Mouse (Mus musculus) forebrain, embryonic 13.5 days (tissue): Measurements from ENCODE around the gene Snrpa1. TPM values are rescaled to one million over a fixed set of nuclear protein-coding genes. Genes with fewer than 3 reads are reported as not detected.

ENCODE experiments used
- ATAC-seq: fragments of 200-750 bp; cut with Nextera tagmentation; 2 replicates; pipeline ENCODE4 v1.8.0; 2017
- H3K27ac ChIP-seq: fragments of 300-500 bp; sonication (generic); 2 replicates; pipeline ENCODE4 v1.5.1; 2015; ENCODE audit warnings: inconsistent platforms, mild to moderate bottlenecking, moderate library complexity
- H3K27me3 ChIP-seq: fragments of 300-500 bp; sonication (generic); 2 replicates; pipeline ENCODE4 v1.6.1; 2015; ENCODE audit warnings: mild to moderate bottlenecking, inconsistent platforms
- H3K36me3 ChIP-seq: fragments of 300-500 bp; sonication (generic); 2 replicates; pipeline ENCODE4 v1.6.1; 2015; ENCODE audit warnings: mild to moderate bottlenecking, inconsistent platforms; ENCODE audit not compliant: poor library complexity, severe bottlenecking
- H3K4me1 ChIP-seq: fragments of 300-500 bp; sonication (generic); 2 replicates; pipeline ENCODE4 v1.6.1; 2015; ENCODE audit warnings: inconsistent platforms
- H3K4me2 ChIP-seq: fragments of 300-500 bp; sonication (generic); 2 replicates; pipeline ENCODE4 v1.6.1; 2015; ENCODE audit warnings: inconsistent platforms, mild to moderate bottlenecking, moderate library complexity
- H3K4me3 ChIP-seq: fragments of 300-500 bp; sonication (generic); 2 replicates; pipeline ENCODE4 v1.5.1; 2015; ENCODE audit warnings: mild to moderate bottlenecking, inconsistent platforms
- H3K9ac ChIP-seq: fragments of 300-500 bp; sonication (generic); 2 replicates; pipeline ENCODE4 v1.6.1; 2015; ENCODE audit warnings: mild to moderate bottlenecking, inconsistent platforms
- H3K9me3 ChIP-seq: fragments of 300-500 bp; sonication (generic); replicated peaks from 2 replicates; pipeline ENCODE4 v1.6.1; 2016; ENCODE audit warnings: inconsistent platforms
- WGBS: fragments of 180-500 bp; shearing (Covaris S2); methylation state at CpG from one replicate; pipeline ENCODE4 v1.1.7; 2015; 5-methylcytosine and 5-hydroxymethylcytosine counted together
- polyA plus RNA-seq: library from polyadenylated mRNA; unstranded; fragments of >200 nt; fragmentation: Nextera tagmentation; extraction: Ambion mirVana; gene quantifications from 2 replicates; pipeline ENCODE4 v1.2.1, GENCODE M21; 2015

Gene Snrpa1
- polyA plus RNA-seq, 1 experiment from 2014 or later = 201 TPM

DNA sequence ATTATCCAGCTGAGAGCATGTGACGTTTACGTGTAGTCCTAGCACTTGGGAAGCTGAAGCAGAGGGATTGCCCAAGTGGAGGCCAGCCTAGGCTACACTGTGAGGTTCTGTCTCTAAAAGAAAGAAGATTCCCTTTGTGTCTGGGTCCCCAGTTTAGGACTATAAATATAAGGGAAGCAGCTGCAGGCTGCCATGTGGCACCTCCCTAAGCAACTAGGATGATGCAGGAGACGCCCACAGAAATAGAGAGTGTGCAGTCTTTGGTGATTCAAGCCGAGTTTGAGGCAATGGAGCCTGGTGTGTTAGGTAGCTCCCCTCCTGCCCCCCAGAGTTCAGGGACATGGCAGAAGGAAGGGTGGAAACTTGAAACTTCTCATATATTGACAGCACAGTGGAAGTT is 28.8 kb downstream of the Snrpa1 start:
- H3K36me3 ChIP-seq = peaks cover 95% of the 10 kb centered on the region
- H3K27ac ChIP-seq = no peak overlapping the region
- no peak overlapping the region for H3K9ac ChIP-seq
- WGBS = 92% methylated on average over 4 of the region's 4 CpGs
- no peaks in the 10 kb centered on the region for H3K9me3 ChIP-seq
- H3K4me1 ChIP-seq = no peaks in the 10 kb centered on the region
- H3K4me3 ChIP-seq = no peak overlapping the region
- H3K27me3 ChIP-seq = no peaks in the 10 kb centered on the region
- ATAC-seq = no peak
- H3K4me2 ChIP-seq = no peak overlapping the region

DNA sequence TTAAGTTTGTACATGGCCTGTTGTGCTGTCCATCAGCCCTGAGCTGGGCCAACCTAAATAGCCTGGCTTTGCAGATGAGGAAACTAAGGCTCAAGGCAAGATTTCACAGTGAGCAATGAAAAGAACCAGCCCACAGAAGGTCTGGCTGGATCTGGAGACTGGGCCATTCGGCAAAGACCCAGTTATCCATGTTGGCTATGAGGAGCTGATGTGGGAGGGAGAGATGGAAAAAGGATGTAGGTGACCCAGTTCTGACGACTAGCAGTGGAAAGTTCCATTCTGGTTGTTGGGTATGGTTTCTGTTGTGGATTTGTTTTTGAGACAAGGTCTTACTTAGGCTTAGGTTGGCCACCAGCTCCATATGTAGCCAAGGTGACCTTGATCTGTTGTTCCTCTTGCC is 29.3 kb downstream of the Snrpa1 start:
- WGBS = 87% methylated on average over 2 of the region's 2 CpGs
- H3K9ac ChIP-seq = no peak overlapping the region
- H3K9me3 ChIP-seq = no peaks in the 10 kb centered on the region
- H3K4me1 ChIP-seq = no peaks in the 10 kb centered on the region
- H3K4me2 ChIP-seq = no peak overlapping the region
- H3K4me3 ChIP-seq = no peak overlapping the region
- H3K27me3 ChIP-seq = no peaks in the 10 kb centered on the region
- H3K36me3 ChIP-seq = peaks cover 92% of the 10 kb centered on the region
- no peak for ATAC-seq
- H3K27ac ChIP-seq = no peak overlapping the region

DNA sequence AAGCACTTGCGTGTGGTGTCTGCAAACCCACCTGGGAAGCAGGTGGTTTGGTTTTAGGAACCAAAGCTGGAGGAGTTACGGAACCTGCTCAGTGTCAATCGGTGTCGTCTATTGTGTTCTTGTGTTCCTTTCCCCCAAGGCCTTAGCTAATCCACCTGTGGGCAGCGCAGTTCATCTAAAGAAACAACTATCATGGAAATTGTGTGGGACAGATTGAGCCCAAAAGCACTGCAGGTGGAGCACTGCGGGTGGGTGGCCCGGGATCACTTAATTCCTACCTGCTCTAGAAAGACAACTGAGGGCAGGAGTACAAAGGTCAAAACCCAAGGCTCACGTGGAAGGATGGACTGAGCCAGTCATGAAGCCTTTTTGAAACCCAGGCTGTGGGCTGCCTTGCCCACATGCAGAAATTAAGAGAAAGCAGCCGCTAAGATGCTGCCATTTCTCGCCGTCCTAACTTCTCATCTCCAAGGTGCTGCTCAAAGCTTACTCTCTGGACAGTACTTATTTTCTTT is 31.9 kb downstream of the Snrpa1 start:
- H3K27ac ChIP-seq = no peak overlapping the region
- no peak overlapping the region for H3K9ac ChIP-seq
- ATAC-seq = no peak
- no peak overlapping the region for H3K4me3 ChIP-seq
- H3K4me2 ChIP-seq = no peak overlapping the region
- H3K4me1 ChIP-seq = no peaks in the 10 kb centered on the region
- no peaks in the 10 kb centered on the region for H3K27me3 ChIP-seq
- peaks cover 67% of the 10 kb centered on the region for H3K36me3 ChIP-seq
- H3K9me3 ChIP-seq = no peaks in the 10 kb centered on the region
- 77% methylated on average over 11 of the region's 11 CpGs for WGBS

DNA sequence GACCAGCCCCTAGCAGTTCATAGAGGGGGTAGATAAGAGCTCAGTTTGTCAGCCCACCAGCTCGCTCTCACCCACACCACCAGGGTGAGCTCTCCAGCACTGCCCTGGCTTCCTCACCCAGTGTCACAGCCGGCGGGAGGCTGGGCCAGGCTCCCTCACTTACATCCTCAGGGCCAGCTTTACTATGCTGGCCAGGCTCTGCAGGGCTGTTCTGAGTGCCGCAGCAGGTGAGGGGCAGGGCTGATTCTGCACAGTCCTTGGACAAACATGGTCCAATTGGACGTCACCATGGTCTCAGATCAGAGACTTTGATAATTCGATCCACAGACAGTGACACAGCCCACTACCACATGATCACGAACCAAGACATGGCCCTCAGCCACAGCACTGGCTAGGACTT is 32.8 kb downstream of the Snrpa1 start:
- H3K9ac ChIP-seq = no peak overlapping the region
- H3K4me3 ChIP-seq = no peak overlapping the region
- no peak overlapping the region for H3K4me2 ChIP-seq
- H3K36me3 ChIP-seq = peaks cover 59% of the 10 kb centered on the region
- ATAC-seq = no peak
- H3K4me1 ChIP-seq = no peaks in the 10 kb centered on the region
- no peaks in the 10 kb centered on the region for H3K9me3 ChIP-seq
- WGBS = 89% methylated on average over 7 of the region's 7 CpGs
- no peak overlapping the region for H3K27ac ChIP-seq
- no peaks in the 10 kb centered on the region for H3K27me3 ChIP-seq

DNA sequence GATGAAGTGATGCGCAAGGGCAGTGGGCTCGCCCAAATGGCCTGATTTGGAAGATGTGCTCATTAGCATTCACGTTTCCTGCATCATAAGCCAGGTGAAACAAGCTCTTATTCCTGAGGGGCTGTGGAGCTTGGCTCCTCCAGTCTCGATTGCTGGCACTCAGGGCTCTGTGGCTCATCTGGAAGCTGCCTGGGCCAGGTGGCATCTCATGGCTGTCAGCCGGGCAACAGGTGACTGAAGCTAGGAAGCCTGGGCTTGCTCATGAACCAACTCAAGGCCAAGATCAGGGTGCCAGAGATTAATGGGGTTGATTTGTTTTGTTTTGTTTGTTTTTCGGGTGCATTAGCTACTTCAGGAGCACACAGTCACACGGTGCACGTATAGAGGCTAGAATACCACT is 33.9 kb downstream of the Snrpa1 start:
- Histone ChIP-seq H3K4me3 (no peak overlapping the region), H3K4me1 (no peaks in the 10 kb centered on the region), H3K9me3 (no peaks in the 10 kb centered on the region), H3K36me3 (peaks cover 48% of the 10 kb centered on the region), H3K9ac (no peak overlapping the region), H3K27me3 (no peaks in the 10 kb centered on the region), H3K27ac (no peak overlapping the region), H3K4me2 (no peak overlapping the region)
- WGBS = 90% methylated on average over 8 of the region's 8 CpGs
- no peak for ATAC-seq

DNA sequence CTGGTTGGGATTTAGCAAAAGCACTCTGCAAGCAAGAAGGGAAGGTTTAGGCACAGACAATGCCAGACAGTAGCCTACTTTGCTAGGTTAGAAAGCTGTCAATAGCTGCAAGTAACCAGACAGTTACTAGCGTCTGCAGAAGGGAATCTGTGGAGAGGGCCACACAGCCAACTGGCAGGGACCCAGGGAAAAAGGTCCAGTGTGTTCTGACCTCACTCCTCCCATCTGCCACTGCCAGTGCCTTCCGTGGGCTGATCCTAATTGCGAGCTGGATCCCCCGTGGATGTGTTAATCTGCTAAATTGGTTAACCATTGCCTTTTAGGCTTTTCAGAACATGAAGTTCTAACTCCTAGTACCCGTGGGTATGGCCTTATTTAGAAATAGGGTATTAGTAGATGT is 35.3 kb downstream of the Snrpa1 start:
- no peaks in the 10 kb centered on the region for H3K27me3 ChIP-seq
- H3K9me3 ChIP-seq = no peaks in the 10 kb centered on the region
- no peak overlapping the region for H3K27ac ChIP-seq
- H3K4me3 ChIP-seq = no peak overlapping the region
- H3K4me2 ChIP-seq = no peak overlapping the region
- WGBS = 72% methylated on average over 5 of the region's 5 CpGs
- ATAC-seq = no peak
- peaks cover 34% of the 10 kb centered on the region for H3K36me3 ChIP-seq
- no peak overlapping the region for H3K9ac ChIP-seq
- H3K4me1 ChIP-seq = no peaks in the 10 kb centered on the region

DNA sequence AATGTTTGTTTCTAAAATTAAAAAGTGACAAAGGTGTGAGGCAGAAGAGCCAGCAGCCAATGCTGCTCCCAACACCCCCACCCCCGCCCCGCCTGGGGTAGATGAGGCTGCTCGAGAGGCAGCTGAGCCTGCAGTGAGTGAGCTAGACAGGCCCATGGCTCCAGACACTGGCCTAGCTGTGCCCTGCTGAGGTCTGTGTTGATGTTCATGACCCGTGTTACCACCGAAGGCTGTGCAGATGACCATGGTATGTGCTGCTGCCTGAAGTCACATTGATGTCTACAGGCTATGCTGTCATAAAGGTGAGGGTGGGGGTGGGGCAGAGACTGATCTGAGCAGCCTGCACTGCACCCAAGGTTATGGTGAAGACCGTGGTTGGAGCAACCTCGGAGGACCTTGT is 40.0 kb downstream of the Snrpa1 start:
- ATAC-seq = no peak
- Histone ChIP-seq H3K27ac (no peak overlapping the region), H3K4me3 (no peak overlapping the region), H3K4me2 (no peak overlapping the region), H3K9ac (no peak overlapping the region), H3K9me3 (no peaks in the 10 kb centered on the region), H3K4me1 (no peaks in the 10 kb centered on the region), H3K27me3 (no peaks in the 10 kb centered on the region), H3K36me3 (no peaks in the 10 kb centered on the region)
- WGBS = 86% methylated on average over 7 of the region's 7 CpGs

DNA sequence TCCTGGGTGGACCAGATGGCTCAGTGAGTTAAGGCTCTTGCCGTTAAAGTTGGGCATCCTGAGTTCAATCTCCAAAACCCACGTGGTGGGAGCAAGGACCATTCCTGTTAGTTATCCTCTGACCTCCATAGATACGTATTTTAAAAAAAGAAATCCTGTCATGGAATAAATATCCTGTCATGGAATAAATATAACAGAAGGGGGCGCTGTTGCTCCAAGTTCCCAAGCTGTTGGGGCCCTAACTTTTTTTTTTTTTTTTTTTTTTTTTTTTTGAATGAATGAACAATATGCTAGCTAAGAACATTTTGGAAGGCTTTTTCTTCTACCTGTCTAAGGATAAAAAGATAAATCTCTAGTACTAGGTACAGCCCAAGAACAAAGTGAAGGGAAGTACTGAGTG is 43.1 kb downstream of the Snrpa1 start:
- Histone ChIP-seq H3K36me3 (no peaks in the 10 kb centered on the region), H3K4me1 (no peaks in the 10 kb centered on the region), H3K4me3 (no peak overlapping the region), H3K4me2 (no peak overlapping the region), H3K9ac (no peak overlapping the region), H3K27ac (no peak overlapping the region), H3K9me3 (no peaks in the 10 kb centered on the region), H3K27me3 (peaks cover 3% of the 10 kb centered on the region)
- no peak for ATAC-seq
- WGBS = 5% methylated on average over 4 of the region's 4 CpGs

DNA sequence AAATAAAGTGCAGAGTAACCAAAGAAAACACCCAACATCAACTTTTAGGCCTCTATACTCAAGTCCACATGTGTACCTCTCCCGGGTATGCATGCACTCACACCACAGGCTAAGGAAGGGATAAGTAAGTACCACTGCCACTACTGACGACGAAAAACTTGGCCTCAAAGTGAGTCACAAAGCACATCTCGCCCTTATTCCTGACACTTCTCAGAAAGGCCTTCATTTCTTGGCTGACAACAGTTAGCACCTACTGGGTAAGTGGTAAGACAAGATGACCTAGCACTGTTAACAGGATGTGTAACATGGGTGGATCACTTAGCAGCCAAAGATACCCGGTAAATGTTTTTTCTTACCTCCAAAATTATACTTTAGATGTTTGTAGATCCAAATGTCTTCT is 45.7 kb downstream of the Snrpa1 start:
- Histone ChIP-seq H3K4me3 (no peak overlapping the region), H3K4me2 (no peak overlapping the region), H3K9ac (no peak overlapping the region), H3K27ac (no peak overlapping the region), H3K9me3 (no peaks in the 10 kb centered on the region), H3K27me3 (peaks cover 11% of the 10 kb centered on the region), H3K4me1 (peaks cover 4% of the 10 kb centered on the region; the same call in 1 of the 2 replicates), H3K36me3 (no peaks in the 10 kb centered on the region)
- WGBS = 91% methylated on average over 5 of the region's 5 CpGs
- no peak for ATAC-seq

DNA sequence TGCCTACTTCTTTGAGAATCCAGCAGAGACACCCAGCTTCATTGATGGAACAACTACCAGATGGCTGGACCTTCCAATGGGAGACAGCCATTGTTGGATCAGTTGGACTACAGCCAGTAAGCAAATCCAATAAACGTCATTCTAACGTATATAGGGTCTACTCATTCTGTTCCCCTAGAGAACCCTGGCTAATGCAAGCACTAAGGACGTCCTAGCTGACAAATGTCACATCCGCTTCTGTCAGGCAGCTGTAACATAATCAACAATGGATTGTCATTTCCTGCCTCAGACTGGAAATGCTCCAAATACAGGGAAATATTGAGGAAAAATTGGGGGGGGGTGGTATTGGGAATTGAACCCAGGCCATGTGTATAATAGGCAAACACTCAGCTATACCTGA is 47.0 kb downstream of the Snrpa1 start:
- ATAC-seq = no peak
- Histone ChIP-seq H3K27me3 (peaks cover 11% of the 10 kb centered on the region), H3K36me3 (no peaks in the 10 kb centered on the region), H3K4me1 (peaks cover 8% of the 10 kb centered on the region), H3K9ac (no peak overlapping the region), H3K9me3 (no peaks in the 10 kb centered on the region), H3K27ac (no peak overlapping the region), H3K4me2 (no peak overlapping the region), H3K4me3 (no peak overlapping the region)
- 74% methylated on average over 4 of the region's 4 CpGs for WGBS

DNA sequence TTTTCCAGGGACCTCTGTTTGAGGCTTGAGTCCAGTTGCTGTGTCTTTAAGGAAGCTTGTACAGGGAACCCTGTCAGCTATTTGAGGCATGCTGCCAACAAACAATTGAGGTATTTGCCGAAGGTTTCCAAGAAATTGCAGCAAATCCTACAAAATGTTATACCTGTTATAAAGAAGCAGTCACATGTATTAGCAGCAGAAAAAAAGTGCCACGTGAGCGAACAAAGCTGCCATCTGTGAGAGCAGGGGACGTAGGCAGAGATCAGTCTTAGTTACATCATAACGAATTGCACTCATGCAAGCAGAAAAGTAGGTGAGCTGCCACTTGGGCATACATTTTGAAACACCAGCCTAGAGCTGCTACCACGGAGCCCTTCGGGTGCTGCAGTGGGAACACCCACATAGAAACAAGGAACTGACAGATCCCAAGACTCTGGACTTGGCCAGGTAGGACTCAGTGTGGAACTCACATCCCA is 47.8 kb downstream of the Snrpa1 start:
- no peak overlapping the region for H3K9ac ChIP-seq
- no peak for ATAC-seq
- no peaks in the 10 kb centered on the region for H3K9me3 ChIP-seq
- H3K27me3 ChIP-seq = peaks cover 11% of the 10 kb centered on the region
- H3K4me3 ChIP-seq = no peak overlapping the region
- no peak overlapping the region for H3K27ac ChIP-seq
- no peaks in the 10 kb centered on the region for H3K36me3 ChIP-seq
- no peak overlapping the region for H3K4me2 ChIP-seq
- WGBS = 70% methylated on average over 7 of the region's 7 CpGs
- H3K4me1 ChIP-seq = peaks cover 17% of the 10 kb centered on the region

DNA sequence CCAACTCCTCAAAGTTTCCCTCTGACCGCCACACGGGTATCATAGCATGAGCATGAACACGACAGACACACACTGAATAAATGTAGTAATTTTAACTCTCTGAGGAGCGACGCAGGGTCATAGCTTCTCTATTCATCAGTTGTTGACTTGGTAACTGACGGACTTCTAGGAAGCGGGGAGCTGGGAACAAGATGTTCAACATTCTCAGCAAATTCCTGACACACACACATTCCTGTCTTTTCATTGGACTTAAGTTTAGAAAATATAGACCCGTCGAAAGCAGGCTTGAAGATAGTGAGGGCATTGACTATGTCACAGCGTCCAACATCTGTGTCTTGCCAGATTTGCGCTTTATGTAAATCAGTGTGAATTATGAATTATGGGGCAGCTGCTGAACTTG is 48.4 kb downstream of the Snrpa1 start:
- WGBS = 83% methylated on average over 11 of the region's 11 CpGs
- peaks cover 11% of the 10 kb centered on the region for H3K27me3 ChIP-seq

DNA sequence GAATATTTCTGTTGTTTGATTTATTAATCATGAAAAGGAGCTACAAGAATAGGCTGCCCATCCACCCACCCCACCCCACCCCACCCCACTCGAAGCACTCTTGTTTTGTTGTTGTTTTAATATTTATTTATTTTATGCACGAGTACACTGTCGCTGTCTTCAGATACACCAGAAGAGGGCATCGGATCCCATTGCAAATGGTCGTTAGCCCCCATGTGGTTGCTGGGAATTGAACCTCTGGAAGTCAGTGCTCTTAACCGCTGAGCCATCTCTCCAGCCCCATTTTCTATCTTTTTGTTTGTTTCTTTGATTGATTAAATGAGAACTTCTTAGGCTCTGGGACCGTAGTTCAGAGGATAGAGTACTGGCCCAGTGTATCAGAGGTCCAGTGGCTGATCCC is 49.1 kb downstream of the Snrpa1 start:
- Histone ChIP-seq H3K9me3 (no peaks in the 10 kb centered on the region), H3K9ac (no peak overlapping the region), H3K4me3 (no peak overlapping the region), H3K36me3 (no peaks in the 10 kb centered on the region), H3K27me3 (peaks cover 11% of the 10 kb centered on the region), H3K4me2 (no peak overlapping the region), H3K4me1 (peaks cover 27% of the 10 kb centered on the region), H3K27ac (no peak overlapping the region)
- WGBS = 10% methylated on average over 7 of the region's 7 CpGs
- ATAC-seq = no peak

More for the DNA sequence above, 48.4 kb downstream of the Snrpa1 start:
- Histone ChIP-seq H3K4me1 (peaks cover 22% of the 10 kb centered on the region), H3K9me3 (no peaks in the 10 kb centered on the region), H3K4me2 (no peak overlapping the region), H3K36me3 (no peaks in the 10 kb centered on the region), H3K4me3 (no peak overlapping the region), H3K9ac (no peak overlapping the region), H3K27ac (no peak overlapping the region)
- ATAC-seq = no peak
